Mouse (Mus musculus) E14TG2a.4 (cell line): ENCODE data around the gene Gadd45b.

Experiments used
- CTCF ChIP-seq: conservative IDR thresholded peaks from 2 replicates; pipeline ENCODE4 v1.5.1; 2014; ENCODE audit warnings: low read length
- NANOG ChIP-seq: IDR thresholded peaks from 2 replicates; pipeline ENCODE4 v1.6.1; 2014; ENCODE audit warnings: borderline replicate concordance, low read length, mixed read lengths
- POU5F1 ChIP-seq: IDR thresholded peaks from 2 replicates; pipeline ENCODE4 v1.6.1; 2014; ENCODE audit warnings: low read length, borderline replicate concordance

- no peak for TF ChIP-seq CTCF
- no peak for TF ChIP-seq POU5F1
- TF ChIP-seq NANOG = no peak
Measured at GRCm38 (mm10) chr10:80915260-80915659, 14.6 kb upstream of the Gadd45b start.
